Mouse (Mus musculus) 416B (cell line): ENCODE results near the gene Gm11627.

Experiments used
- DNase-seq: peaks from one replicate; pipeline ENCODE4 v3.0.0; 2011; ENCODE audit warnings: low read depth

The Gm11627 gene

GRCm38 (mm10) chr11:102602816-102603495 is 23.7 kb upstream of the Gm11627 start:
- DNase-seq = no peak

- DNase-seq = peak; percentile 78
These were observed 20.7 kb upstream of the Gm11627 start for GRCm38 (mm10) chr11:102599912-102600311.

GRCm38 (mm10) chr11:102595341-102595820 is 16.1 kb upstream of the Gm11627 start:
- DNase-seq = no peak

- no peak for DNase-seq
These were observed 8.3 kb upstream of the Gm11627 start for GRCm38 (mm10) chr11:102587554-102587953.

- no peak for DNase-seq
These were observed 7.3 kb upstream of the Gm11627 start for GRCm38 (mm10) chr11:102586445-102587130.

- DNase-seq = no peak
These were observed 3.5 kb upstream of the Gm11627 start for GRCm38 (mm10) chr11:102582736-102583135.

- no peak for DNase-seq
These were observed 2.9 kb upstream of the Gm11627 start for GRCm38 (mm10) chr11:102582016-102582610.

- DNase-seq = no peak
These were observed 2.2 kb upstream of the Gm11627 start for GRCm38 (mm10) chr11:102581281-102582015.

- DNase-seq = no peak
These were observed 721 bp upstream of the Gm11627 start for GRCm38 (mm10) chr11:102580034-102580330.

- peak; percentile 80 for DNase-seq
These were observed 731 bp downstream of the Gm11627 start for GRCm38 (mm10) chr11:102578341-102579118.

- DNase-seq = no peak
These were observed 3.1 kb downstream of the Gm11627 start for GRCm38 (mm10) chr11:102576050-102576754.

- DNase-seq = no peak
These were observed 4.2 kb downstream of the Gm11627 start for GRCm38 (mm10) chr11:102575034-102575433.

GRCm38 (mm10) chr11:102572866-102573663 is 6.2 kb downstream of the Gm11627 start:
- peak; percentile 83 for DNase-seq

GRCm38 (mm10) chr11:102568756-102569377 is 10.4 kb downstream of the Gm11627 start:
- peak; percentile 42 for DNase-seq

- DNase-seq = peak; percentile 37
These were observed 11.1 kb downstream of the Gm11627 start for GRCm38 (mm10) chr11:102568191-102568590.

GRCm38 (mm10) chr11:102567723-102568122 is 11.5 kb downstream of the Gm11627 start:
- DNase-seq = no peak

- DNase-seq = no peak
These were observed 12.1 kb downstream of the Gm11627 start for GRCm38 (mm10) chr11:102567157-102567556.

GRCm38 (mm10) chr11:102566290-102566689 is 13.0 kb downstream of the Gm11627 start:
- DNase-seq = no peak

- no peak for DNase-seq
These were observed 13.5 kb downstream of the Gm11627 start for GRCm38 (mm10) chr11:102565741-102566140.
